Mouse (Mus musculus) T-helper 17 cell (primary cell): ENCODE results near the gene Map3k4.

Experiments used
- in situ Hi-C, 2 experiments: fragments of 300-600 bp; cut with MboI, MseI; formaldehyde crosslinking; loops; 1 replicate in 1 of 2; 2 replicates in 1 of 2; pipeline ENCODE4 v1.15.1; 2025; ENCODE audit warnings: high pct_unique_total_duplicates in 2 of 2

The Map3k4 gene

GRCm38 (mm10) chr17:12318663-12319201, at the start of gene Map3k4:
Map3k4 (minus strand) TSS chr17:12318796.
- in situ Hi-C loops = loop anchor here (5.0 to 25.0 kb wide), 2 partner anchors 44 to 1169 kb away; no protein-coding TSS in a partner anchor

- in situ Hi-C loops = no loop called here
Measured at GRCm38 (mm10) chr17:12367373-12367930, 48.9 kb upstream of the Map3k4 start.

- in situ Hi-C loops = loop anchor here (5.0 kb wide), 2 partner anchors 47 to 87 kb away; partner anchors contain the start of gene Map3k4 (in 1 of the 2)
Measured at GRCm38 (mm10) chr17:12364426-12364735, 45.8 kb upstream of the Map3k4 start.

- in situ Hi-C loops = loop anchor here (5.0 kb wide), 2 partner anchors 47 to 87 kb away; partner anchors contain the start of gene Map3k4 (in 1 of the 2)
Measured at GRCm38 (mm10) chr17:12363601-12364425, 45.2 kb upstream of the Map3k4 start.

GRCm38 (mm10) chr17:12359876-12360275, 41.3 kb upstream of the Map3k4 start:
- in situ Hi-C loops = loop anchor here (5.0 kb wide), 2 partner anchors 43 to 83 kb away; partner anchors contain the start of gene Map3k4 (in 1 of the 2)

- in situ Hi-C loops = no loop called here
Measured at GRCm38 (mm10) chr17:12352781-12353180, 34.2 kb upstream of the Map3k4 start.

GRCm38 (mm10) chr17:12351564-12351963, 33.0 kb upstream of the Map3k4 start:
- in situ Hi-C loops = no loop called here

- in situ Hi-C loops = no loop called here
Measured at GRCm38 (mm10) chr17:12347462-12347861, 28.9 kb upstream of the Map3k4 start.

GRCm38 (mm10) chr17:12343702-12344376, 25.2 kb upstream of the Map3k4 start:
- in situ Hi-C loops = no loop called here

- in situ Hi-C loops = no loop called here
Measured at GRCm38 (mm10) chr17:12337156-12337555, 18.6 kb upstream of the Map3k4 start.

GRCm38 (mm10) chr17:12336073-12336868, 17.7 kb upstream of the Map3k4 start:
- in situ Hi-C loops = no loop called here

- in situ Hi-C loops = no loop called here
Measured at GRCm38 (mm10) chr17:12335115-12335514, 16.5 kb upstream of the Map3k4 start.

GRCm38 (mm10) chr17:12327847-12328518, 9.4 kb upstream of the Map3k4 start:
- in situ Hi-C loops = no loop called here

- in situ Hi-C loops = loop anchor here (5.0 to 25.0 kb wide), 2 partner anchors 43 to 1168 kb away; no protein-coding TSS in a partner anchor
Measured at GRCm38 (mm10) chr17:12319786-12320185, 1.2 kb upstream of the Map3k4 start.

- in situ Hi-C loops = loop anchor here (5.0 to 25.0 kb wide), 2 partner anchors 44 to 1169 kb away; no protein-coding TSS in a partner anchor
Measured at GRCm38 (mm10) chr17:12317954-12318651, 493 bp downstream of the Map3k4 start.

GRCm38 (mm10) chr17:12317607-12317953, 1.0 kb downstream of the Map3k4 start:
- in situ Hi-C loops = loop anchor here (5.0 to 25.0 kb wide), 2 partner anchors 45 to 1170 kb away; no protein-coding TSS in a partner anchor

GRCm38 (mm10) chr17:12316251-12316650, 2.3 kb downstream of the Map3k4 start:
- in situ Hi-C loops = loop anchor here (5.0 to 25.0 kb wide), 2 partner anchors 46 to 1171 kb away; no protein-coding TSS in a partner anchor

- in situ Hi-C loops = loop anchor here in 1 of 2 experiments (25.0 kb wide), 1 partner anchor 1175 kb away; no protein-coding TSS in a partner anchor
Measured at GRCm38 (mm10) chr17:12312248-12312647, 6.3 kb downstream of the Map3k4 start.

GRCm38 (mm10) chr17:12309493-12309892, 9.1 kb downstream of the Map3k4 start:
- in situ Hi-C loops = loop anchor here in 1 of 2 experiments (25.0 kb wide), 1 partner anchor 1178 kb away; no protein-coding TSS in a partner anchor
